ENCODE assay signal across 8 mouse cellular contexts in the genomic region with DNA sequence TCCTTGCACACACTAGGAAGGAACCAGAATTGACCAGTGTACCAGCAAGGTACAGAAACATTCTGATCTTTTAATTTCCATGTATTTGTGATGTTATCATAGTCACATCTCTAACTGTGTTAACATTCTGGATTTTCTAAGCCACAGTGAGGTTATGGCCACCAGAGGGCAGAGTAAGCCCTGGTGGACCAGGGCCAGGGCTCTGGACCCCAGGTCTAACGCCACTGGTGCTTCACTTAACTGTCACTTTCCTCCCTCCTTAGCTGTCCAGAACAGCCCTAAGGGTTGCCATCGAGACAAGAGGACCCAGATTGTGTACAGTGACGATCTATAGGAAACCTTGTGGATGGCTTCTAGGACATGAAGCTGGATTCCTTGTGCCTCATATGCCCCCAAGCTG. TPM values are rescaled to one million over a fixed set of nuclear protein-coding genes. Genes with fewer than 3 reads are reported as not detected.
DNase-seq lines count a peak whose midpoint lies in the region; ATAC-seq and TF ChIP-seq lines count a peak whose summit lies in the region.

No protein-coding gene starts in this region.

- H3K4me3 ChIP-seq in ES-Bruce4 (ENCODE audit: low read depth, low read length) = no peak overlapping the region
- no peak overlapping the region for H3K4me3 ChIP-seq in limb, embryonic 14.5 days (replicated peaks; ENCODE audit: low read length)

- H3K36me3 ChIP-seq in ES-Bruce4 (ENCODE audit: control insufficient read depth, insufficient read depth, low read length, poor library complexity, severe bottlenecking) = peaks cover 19% of the 10 kb centered on the region
- H3K36me3 ChIP-seq in limb, embryonic 14.5 days (ENCODE audit: control insufficient read depth, insufficient read depth, low read length) = peaks cover 46% of the 10 kb centered on the region

- no peak for TF ChIP-seq POLR2A in ES-Bruce4 (IDR thresholded peaks at IDR 0.05; ENCODE audit: insufficient read depth, low read length)
- no peak for TF ChIP-seq POLR2A in limb, embryonic 14.5 days (IDR thresholded peaks at IDR 0.05; ENCODE audit: borderline replicate concordance, extremely low read depth, insufficient read depth, insufficient read length)

- H3K9ac ChIP-seq in ES-Bruce4 (ENCODE audit: low read depth, poor library complexity, severe bottlenecking) = no peak overlapping the region
- H3K9ac ChIP-seq in limb, embryonic 14.5 days (ENCODE audit: low read depth, low read length, severe bottlenecking) = no peak overlapping the region

- DNase-seq in left cerebral cortex, adult 18-20 months (ENCODE audit: low spot score in 2 of 2) = peak; percentile 17 to 42
- no peak for DNase-seq in left cerebral cortex, adult 9 months (ENCODE audit: low spot score in 2 of 2)
- DNase-seq in adrenal gland, postnatal 25 days = peak; percentile 59
- DNase-seq in heart, postnatal 10 days = peak; percentile 46 to 74
- peak; percentile 37 for DNase-seq in limb, embryonic 14.5 days (ENCODE audit: low spot score)
- DNase-seq in retina, postnatal 1 day = peak; percentile 61
- no peak for DNase-seq in left cerebral cortex, postnatal 10 days (ENCODE audit: extremely low spot score in 1 of 2, low spot score in 2 of 2)

- peak; percentile 79 for TF ChIP-seq CTCF in ES-Bruce4 (IDR thresholded peaks at IDR 0.05; ENCODE audit: low read depth, low read length)

- H3K4me1 ChIP-seq in ES-Bruce4 (ENCODE audit: control insufficient read depth, insufficient read depth, low read length) = no peaks in the 10 kb centered on the region
- H3K4me1 ChIP-seq in limb, embryonic 14.5 days (ENCODE audit: control insufficient read depth, insufficient read depth, low read length) = peaks cover 6% of the 10 kb centered on the region

- ATAC-seq in limb, embryonic 14.5 days (ENCODE audit: low FRiP score, low read depth) = peak; percentile 24; the same call in 1 of the 2 replicates

- WGBS in limb, embryonic 14.5 days = 33% methylated on average over 3 of the region's 3 CpGs

- no peak for TF ChIP-seq EP300 in ES-Bruce4 (IDR thresholded peaks at IDR 0.05; ENCODE audit: insufficient read depth, low read depth, low read length)

- no peaks in the 10 kb centered on the region for H3K9me3 ChIP-seq in ES-Bruce4 (replicated peaks; ENCODE audit: control insufficient read depth, insufficient read depth, low read length, poor library complexity, severe bottlenecking)
- no peaks in the 10 kb centered on the region for H3K9me3 ChIP-seq in limb, embryonic 14.5 days (ENCODE audit: control insufficient read depth, low read length)

- no peak overlapping the region for H3K27ac ChIP-seq in ES-Bruce4 (ENCODE audit: insufficient read depth, low read length)
- H3K27ac ChIP-seq in limb, embryonic 14.5 days (replicated peaks; ENCODE audit: low read depth, low read length) = no peak overlapping the region

- no peaks in the 10 kb centered on the region for H3K27me3 ChIP-seq in ES-Bruce4 (ENCODE audit: control insufficient read depth, insufficient read depth, low read length, poor library complexity, severe bottlenecking)
- H3K27me3 ChIP-seq in limb, embryonic 14.5 days (ENCODE audit: control insufficient read depth, insufficient read depth, low read length) = no peaks in the 10 kb centered on the region

- intact Hi-C loops in heart, postnatal 10 days (cut with DNase I) = loop anchor here (2.0 to 5.0 kb wide), 4 partner anchors 37 to 126 kb away; partner anchors contain the start of gene Lsm2
- intact Hi-C loops in left cerebral cortex, postnatal 10 days (cut with DNase I) = loop anchor here (5.0 kb wide), 2 partner anchors 36 to 91 kb away; no protein-coding TSS in a partner anchor

- no peak overlapping the region for H3K4me2 ChIP-seq in limb, embryonic 14.5 days (replicated peaks; ENCODE audit: low read depth, low read length, severe bottlenecking)

RNA-seq across cellular contexts. Expression of gene Nelfe, which starts 5.6 kb away (rescaled TPM):
- 10 to 100 TPM; 33.8 to 39.7 TPM for total RNA-seq in left cerebral cortex, adult 18-20 months (2021)
- polyA plus RNA-seq in ES-Bruce4 (2011; ENCODE audit: insufficient read depth, insufficient read length, low read depth, missing spikeins) = 53.0 and 63.6 TPM in 2 replicates
- 57.9 and 61.6 TPM in 2 replicates for total RNA-seq in adrenal gland, postnatal 25 days (2021)
- 10 to 100 TPM; 21.0 to 21.3 TPM for total RNA-seq in heart, postnatal 10 days (2021)
- 56.4 and 92.2 TPM in 2 replicates for polyA plus RNA-seq in limb, embryonic 14.5 days (2012; rRNA removed)
- polyA plus RNA-seq in limb, embryonic 14.5 days (2014; fragmentation: Nextera tagmentation; extraction: Ambion mirVana) = 101 and 111 TPM in 2 replicates
- total RNA-seq in left cerebral cortex, postnatal 10 days (2021) = 10 to 100 TPM; 28.1 to 28.4 TPM

RNA-seq across cellular contexts. Expression of gene Skiv2l, which starts 5.8 kb away (rescaled TPM):
- total RNA-seq in left cerebral cortex, adult 18-20 months (2021) = 10 to 100 TPM; 62.2 to 63.9 TPM
- 12.7 and 13.1 TPM in 2 replicates for polyA plus RNA-seq in ES-Bruce4 (2011; ENCODE audit: insufficient read depth, insufficient read length, low read depth, missing spikeins)
- 69.2 and 79.3 TPM in 2 replicates for total RNA-seq in adrenal gland, postnatal 25 days (2021)
- total RNA-seq in heart, postnatal 10 days (2021) = 10 to 100 TPM; 27.6 to 29.3 TPM
- polyA plus RNA-seq in limb, embryonic 14.5 days (2012; rRNA removed) = 75.8 and 99.4 TPM in 2 replicates
- 43.5 and 45.0 TPM in 2 replicates for polyA plus RNA-seq in limb, embryonic 14.5 days (2014; fragmentation: Nextera tagmentation; extraction: Ambion mirVana)
- total RNA-seq in left cerebral cortex, postnatal 10 days (2021) = 10 to 100 TPM; 66.7 to 78.0 TPM

RNA-seq across cellular contexts. Expression of gene Cfb, which starts 6.5 kb away (rescaled TPM):
- total RNA-seq in left cerebral cortex, adult 18-20 months (2021) = under 1 TPM; 0.16 to 0.26 TPM
- not detected in 2 replicates for polyA plus RNA-seq in ES-Bruce4 (2011; ENCODE audit: insufficient read depth, insufficient read length, low read depth, missing spikeins)
- total RNA-seq in adrenal gland, postnatal 25 days (2021) = 6.5 and 18.6 TPM in 2 replicates
- total RNA-seq in heart, postnatal 10 days (2021) = 1 to 10 TPM; 3.5 to 7.0 TPM
- polyA plus RNA-seq in limb, embryonic 14.5 days (2012; rRNA removed) = 0.76 and 0.88 TPM in 2 replicates
- 1.6 and 2.1 TPM in 2 replicates for polyA plus RNA-seq in limb, embryonic 14.5 days (2014; fragmentation: Nextera tagmentation; extraction: Ambion mirVana)
- total RNA-seq in left cerebral cortex, postnatal 10 days (2021) = under 1 TPM; 0.51 to 0.62 TPM

RNA-seq across cellular contexts. Expression of gene Dxo, which starts 19.0 kb away (rescaled TPM):
- 10 to 100 TPM; 32.1 to 37.8 TPM for total RNA-seq in left cerebral cortex, adult 18-20 months (2021)
- polyA plus RNA-seq in ES-Bruce4 (2011; ENCODE audit: insufficient read depth, insufficient read length, low read depth, missing spikeins) = 22.6 and 24.5 TPM in 2 replicates
- total RNA-seq in adrenal gland, postnatal 25 days (2021) = 54.8 and 65.0 TPM in 2 replicates
- 10 to 100 TPM; 16.9 to 20.5 TPM for total RNA-seq in heart, postnatal 10 days (2021)
- polyA plus RNA-seq in limb, embryonic 14.5 days (2012; rRNA removed) = 87.6 and 98.9 TPM in 2 replicates
- polyA plus RNA-seq in limb, embryonic 14.5 days (2014; fragmentation: Nextera tagmentation; extraction: Ambion mirVana) = 52.6 and 59.9 TPM in 2 replicates
- 10 to 100 TPM; 31.2 to 33.1 TPM for total RNA-seq in left cerebral cortex, postnatal 10 days (2021)

RNA-seq across cellular contexts. Expression of gene Stk19, which starts 19.1 kb away (rescaled TPM):
- total RNA-seq in left cerebral cortex, adult 18-20 months (2021) = 10 to 100 TPM; 49.7 to 53.0 TPM
- 18.7 and 25.8 TPM in 2 replicates for polyA plus RNA-seq in ES-Bruce4 (2011; ENCODE audit: insufficient read depth, insufficient read length, low read depth, missing spikeins)
- total RNA-seq in adrenal gland, postnatal 25 days (2021) = 45.1 and 45.5 TPM in 2 replicates
- 10 to 100 TPM; 12.5 to 13.5 TPM for total RNA-seq in heart, postnatal 10 days (2021)
- polyA plus RNA-seq in limb, embryonic 14.5 days (2012; rRNA removed) = 46.4 and 46.5 TPM in 2 replicates
- 23.9 and 26.8 TPM in 2 replicates for polyA plus RNA-seq in limb, embryonic 14.5 days (2014; fragmentation: Nextera tagmentation; extraction: Ambion mirVana)
- total RNA-seq in left cerebral cortex, postnatal 10 days (2021) = 10 to 100 TPM; 57.4 to 69.4 TPM

Comparison
In these comparisons a context has a peak if more than half of its experiments do, and no peak if none do; other contexts are left out.
1. DNase-seq: peak in left cerebral cortex, adult 18-20 months (2 of 2), adrenal gland, postnatal 25 days (single experiment), heart, postnatal 10 days (2 of 2), limb, embryonic 14.5 days (single experiment) and retina, postnatal 1 day (single experiment); none in left cerebral cortex, adult 9 months (0 of 2) and left cerebral cortex, postnatal 10 days (0 of 2).